Mouse (Mus musculus): ENCODE results near the gene Ppp1r1b. TPM values are rescaled to one million over a fixed set of nuclear protein-coding genes. Genes with fewer than 3 reads are reported as not detected.

Gene Ppp1r1b
- total and polyA plus RNA-seq, 3 experiments: 2.6 to 16.2 (median 5.3) TPM

- DNase-seq: no peak
- H3K9ac ChIP-seq (ENCODE audit: low read depth, low read length): no peak overlapping the region
- TF ChIP-seq POLR2A (IDR thresholded peaks at IDR 0.05; ENCODE audit: insufficient read depth, low read depth, low read length) (no peak), CTCF (IDR thresholded peaks at IDR 0.05) (no peak), EP300 (IDR thresholded peaks at IDR 0.05; ENCODE audit: insufficient read depth, low read depth, low read length) (no peak)
- H3K27ac ChIP-seq: no peak overlapping the region
- no peaks in the 10 kb centered on the region for H3K79me2 ChIP-seq (replicated peaks; ENCODE audit: control insufficient read depth, insufficient read depth, low read length)
- H3K27me3 ChIP-seq (ENCODE audit: control insufficient read depth, insufficient read depth, low read length): peaks cover 9% of the 10 kb centered on the region
- H3K36me3 ChIP-seq (ENCODE audit: control insufficient read depth, insufficient read depth, low read length): no peaks in the 10 kb centered on the region
- WGBS: 7% methylated on average over 9 of the region's 9 CpGs
- no peak overlapping the region for H3K4me3 ChIP-seq
- intact Hi-C loops (cut with DNase I): no loop called here
- no peaks in the 10 kb centered on the region for H3K4me1 ChIP-seq (ENCODE audit: control insufficient read depth, insufficient read depth, low read length)
Observed at GRCm38 (mm10) chr11:98335250-98335649, 13.0 kb upstream of the Ppp1r1b start.

GRCm38 (mm10) chr11:98336245-98337107 lies 11.7 kb upstream of the Ppp1r1b start:
- Histone ChIP-seq H3K36me3 (ENCODE audit: control insufficient read depth, insufficient read depth, low read length) (no peaks in the 10 kb centered on the region), H3K4me3 (no peak overlapping the region), H3K27ac (no peak overlapping the region), H3K27me3 (ENCODE audit: control insufficient read depth, insufficient read depth, low read length) (peaks cover 9% of the 10 kb centered on the region), H3K9ac (ENCODE audit: low read depth, low read length) (no peak overlapping the region), H3K79me2 (replicated peaks; ENCODE audit: control insufficient read depth, insufficient read depth, low read length) (no peaks in the 10 kb centered on the region), H3K4me1 (ENCODE audit: control insufficient read depth, insufficient read depth, low read length) (no peaks in the 10 kb centered on the region)
- WGBS: 18% methylated on average over 13 of the region's 13 CpGs
- TF ChIP-seq EP300 (IDR thresholded peaks at IDR 0.05; ENCODE audit: insufficient read depth, low read depth, low read length) (no peak), CTCF (IDR thresholded peaks at IDR 0.05) (peak; percentile 57), POLR2A (IDR thresholded peaks at IDR 0.05; ENCODE audit: insufficient read depth, low read depth, low read length) (no peak)
- DNase-seq: no peak
- intact Hi-C loops (cut with DNase I): no loop called here

DNA sequence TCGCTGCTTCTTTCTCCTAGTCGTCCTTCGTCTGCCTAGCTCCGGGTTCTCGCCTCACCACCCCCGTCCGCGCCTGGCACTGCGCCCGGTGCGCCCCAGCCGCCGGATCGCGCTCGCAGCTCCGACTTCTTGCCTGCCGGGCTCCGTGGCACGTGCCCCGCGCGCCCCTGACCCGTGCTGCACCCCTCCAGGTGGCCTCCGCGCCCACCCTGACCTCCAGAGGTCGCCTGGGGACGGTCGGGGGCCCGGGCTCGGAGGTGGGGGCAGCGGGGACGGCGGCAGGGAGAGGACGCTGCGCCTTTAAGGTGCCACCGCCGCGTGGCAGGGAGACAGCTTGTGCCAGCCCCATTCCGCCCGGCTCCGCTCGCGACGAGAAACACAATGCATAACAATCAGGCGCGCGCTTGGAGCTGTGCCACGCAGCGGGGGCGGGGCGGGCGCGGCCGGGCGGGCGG lies 9.7 kb upstream of the Ppp1r1b start:
- H3K36me3 ChIP-seq (ENCODE audit: control insufficient read depth, insufficient read depth, low read length): no peaks in the 10 kb centered on the region
- no peak overlapping the region; the same call in 1 of the 2 replicates for H3K27ac ChIP-seq
- 1% methylated on average over 48 of the region's 57 CpGs for WGBS
- intact Hi-C loops (cut with DNase I): no loop called here
- peak; percentile 57 to 60 for DNase-seq
- peak overlapping the region; percentile 54 for H3K4me3 ChIP-seq
- peaks cover 9% of the 10 kb centered on the region for H3K27me3 ChIP-seq (ENCODE audit: control insufficient read depth, insufficient read depth, low read length)
- TF ChIP-seq POLR2A (IDR thresholded peaks at IDR 0.05; ENCODE audit: insufficient read depth, low read depth, low read length) (no peak), CTCF (IDR thresholded peaks at IDR 0.05) (no peak), EP300 (IDR thresholded peaks at IDR 0.05; ENCODE audit: insufficient read depth, low read depth, low read length) (no peak)
- no peaks in the 10 kb centered on the region; the same call in 1 of the 2 replicates for H3K4me1 ChIP-seq (ENCODE audit: control insufficient read depth, insufficient read depth, low read length)
- peak overlapping the region; percentile 79 for H3K9ac ChIP-seq (ENCODE audit: low read depth, low read length)
- no peaks in the 10 kb centered on the region for H3K79me2 ChIP-seq (replicated peaks; ENCODE audit: control insufficient read depth, insufficient read depth, low read length)

DNA sequence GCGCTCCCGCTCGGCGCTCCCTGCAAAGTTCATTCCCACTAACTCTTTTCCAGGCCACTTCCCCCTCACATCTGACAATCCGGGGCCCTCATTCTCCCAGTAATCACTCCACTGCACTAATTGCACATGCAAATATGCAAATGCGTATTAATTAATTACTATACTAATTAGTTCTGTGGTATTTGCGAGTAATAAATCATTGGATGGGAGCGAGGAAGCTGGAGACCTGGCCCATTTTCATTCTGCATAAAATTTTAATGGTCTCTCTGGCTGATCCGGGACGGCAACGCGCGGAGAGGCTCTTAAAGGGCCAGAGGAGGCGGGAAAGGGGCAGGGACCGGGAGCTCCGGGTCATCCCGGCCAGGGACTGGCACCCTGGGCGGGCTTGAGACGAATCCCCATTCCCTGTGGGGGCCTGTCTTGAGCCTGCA lies 9.1 kb upstream of the Ppp1r1b start:
- TF ChIP-seq EP300 (IDR thresholded peaks at IDR 0.05; ENCODE audit: insufficient read depth, low read depth, low read length) (no peak), POLR2A (IDR thresholded peaks at IDR 0.05; ENCODE audit: insufficient read depth, low read depth, low read length) (no peak), CTCF (IDR thresholded peaks at IDR 0.05) (no peak)
- Histone ChIP-seq H3K4me3 (peak overlapping the region; percentile 54), H3K4me1 (ENCODE audit: control insufficient read depth, insufficient read depth, low read length) (no peaks in the 10 kb centered on the region; the same call in 1 of the 2 replicates), H3K79me2 (replicated peaks; ENCODE audit: control insufficient read depth, insufficient read depth, low read length) (no peaks in the 10 kb centered on the region), H3K27ac (no peak overlapping the region), H3K36me3 (ENCODE audit: control insufficient read depth, insufficient read depth, low read length) (no peaks in the 10 kb centered on the region), H3K27me3 (ENCODE audit: control insufficient read depth, insufficient read depth, low read length) (peaks cover 7% of the 10 kb centered on the region), H3K9ac (ENCODE audit: low read depth, low read length) (peak overlapping the region; percentile 28)
- intact Hi-C loops (cut with DNase I): no loop called here
- peak in 1 of 2 experiments; percentile 37 for DNase-seq
- under 1% methylated on average over 19 of the region's 19 CpGs for whole genome bisulfite sequencing

GRCm38 (mm10) chr11:98339679-98340287 lies 8.4 kb upstream of the Ppp1r1b start:
- TF ChIP-seq POLR2A (IDR thresholded peaks at IDR 0.05; ENCODE audit: insufficient read depth, low read depth, low read length) (no peak), CTCF (IDR thresholded peaks at IDR 0.05) (no peak), EP300 (IDR thresholded peaks at IDR 0.05; ENCODE audit: insufficient read depth, low read depth, low read length) (no peak)
- Histone ChIP-seq H3K36me3 (ENCODE audit: control insufficient read depth, insufficient read depth, low read length) (no peaks in the 10 kb centered on the region), H3K9ac (ENCODE audit: low read depth, low read length) (no peak overlapping the region), H3K27me3 (ENCODE audit: control insufficient read depth, insufficient read depth, low read length) (peaks cover 2% of the 10 kb centered on the region; the same call in 1 of the 2 replicates), H3K27ac (no peak overlapping the region), H3K79me2 (replicated peaks; ENCODE audit: control insufficient read depth, insufficient read depth, low read length) (no peaks in the 10 kb centered on the region), H3K4me3 (no peak overlapping the region), H3K4me1 (ENCODE audit: control insufficient read depth, insufficient read depth, low read length) (no peaks in the 10 kb centered on the region; the same call in 1 of the 2 replicates)
- intact Hi-C loops (cut with DNase I): loop anchor here (5.0 kb wide), 1 partner anchor 258 kb away; the partner anchor contains the start of gene Lrrc3c
- 31% methylated on average over 11 of the region's 11 CpGs for WGBS
- DNase-seq: no peak

All from heart, adult 2 months (tissue).